ENCODE assay signal across 9 mouse cellular contexts in genomic region chr4:59187289-59187688, GRCm38 (mm10). TPM values are rescaled to one million over a fixed set of nuclear protein-coding genes. Genes with fewer than 3 reads are reported as not detected.
A peak's percentile ranks its signal among the peaks of the same experiment; 100 is the strongest.
DNase-seq lines count a peak whose midpoint lies in the region; ATAC-seq and TF ChIP-seq lines count a peak whose summit lies in the region.
"Had no signal": no experiment of that assay in that cellular context is flagged by ENCODE, and none has a peak within 500 bp of the region (broad histone marks: within the 10 kb centered on the region; RNA-seq: fewer than 3 reads in every experiment).

No protein-coding gene starts in this region.

- TF ChIP-seq CTCF in left cerebral cortex, adult 2 months (IDR thresholded peaks at IDR 0.05): peak; percentile 69

- peak; percentile 58 to 90 for DNase-seq in adrenal gland, adult (ENCODE audit: inconsistent age in 2 of 2, low spot score in 1 of 2)
- no peak for DNase-seq in adrenal gland, adult 8-10 months
- DNase-seq in left cerebral cortex, adult 2 months (ENCODE audit: extremely low spot score in 1 of 2, low spot score in 2 of 2): peak; percentile 21 to 33
- DNase-seq in left cerebral cortex, adult 8-10 months (ENCODE audit: low spot score in 2 of 2): no peak
- peak; percentile 50 for DNase-seq in cerebellum, adult 9-10 months
- peak; percentile 76 for DNase-seq in kidney, adult 9 months
- no peak for DNase-seq in MN1 (ENCODE audit: low spot score)

- intact Hi-C loops in left cerebral cortex, adult 2 months (cut with DNase I): loop anchor here (1.0 to 10.0 kb wide), 3 partner anchors 91 to 380 kb away; no protein-coding TSS in a partner anchor

- no peak overlapping the region for H3K4me3 ChIP-seq in left cerebral cortex, adult 2 months
- H3K4me3 ChIP-seq: liver, embryonic 15.5 days had no signal

- peak; percentile 47 for ATAC-seq in megakaryocyte progenitor cell, adult 5-6 weeks (replicated peaks; ENCODE audit: poor library complexity)

- no peak overlapping the region for H3K27ac ChIP-seq in left cerebral cortex, adult 2 months

RNA-seq across cellular contexts. Expression of gene Ugcg, which starts 1.8 kb away (rescaled TPM):
- 10 to 100 TPM; 34.6 to 58.9 (median 48.2) TPM for total RNA-seq in adrenal gland, adult 8-10 months (2022)
- total RNA-seq in left cerebral cortex, adult 2 months (2021): 10 to 100 TPM; 79.8 to 90.3 TPM
- total RNA-seq in left cerebral cortex, adult 8-10 months (2022): 10 to 100 TPM; 72.2 to 86.1 (median 79.3) TPM
- 65.5 and 90.4 TPM in 2 replicates for total RNA-seq in megakaryocyte progenitor cell, adult 5-6 weeks (2015)
- total RNA-seq in megakaryocyte progenitor cell, adult 5-6 weeks (2017): 37.4 and 62.2 TPM in 2 replicates

RNA-seq across cellular contexts. Expression of gene AI481877, which starts 48.5 kb away (rescaled TPM):
- under 1 TPM in 2 of 4 experiments, not detected in 2; 0.25 to 0.27 TPM for total RNA-seq in adrenal gland, adult 8-10 months (2022)
- not detected for total RNA-seq in left cerebral cortex, adult 2 months (2021)
- under 1 TPM in 1 of 4 experiments, not detected in 3; 0.14 TPM for total RNA-seq in left cerebral cortex, adult 8-10 months (2022)
- not detected in 2 replicates for total RNA-seq in megakaryocyte progenitor cell, adult 5-6 weeks (2015)
- not detected in 2 replicates for total RNA-seq in megakaryocyte progenitor cell, adult 5-6 weeks (2017)

Comparison
In these comparisons a context has a peak if more than half of its experiments do, and no peak if none do; other contexts are left out.
1. DNase-seq: peak in adrenal gland, adult (2 of 2), left cerebral cortex, adult 2 months (2 of 2), cerebellum, adult 9-10 months (single experiment) and kidney, adult 9 months (single experiment); none in adrenal gland, adult 8-10 months (single experiment), left cerebral cortex, adult 8-10 months (0 of 2) and MN1 (single experiment).